Mouse (Mus musculus) limb, embryonic 10.5 days (tissue): ENCODE data around the gene Ndufa4l2. TPM values are rescaled to one million over a fixed set of nuclear protein-coding genes. Genes with fewer than 3 reads are reported as not detected.

Source experiments
- DNase-seq: peaks from one replicate; pipeline ENCODE4 v3.0.0-alpha.2; 2017; ENCODE audit warnings: low spot score
- H3K27ac ChIP-seq: fragments of 300-500 bp; sonication (generic); 2 replicates; pipeline ENCODE4 v1.5.1; 2016; ENCODE audit warnings: mild to moderate bottlenecking
- H3K27me3 ChIP-seq: fragments of 300-500 bp; sonication (generic); 2 replicates; pipeline ENCODE4 v1.6.1; 2016; ENCODE audit warnings: low read depth, mild to moderate bottlenecking; ENCODE audit not compliant: poor library complexity, severe bottlenecking
- H3K36me3 ChIP-seq: fragments of 300-500 bp; sonication (generic); 2 replicates; pipeline ENCODE4 v1.6.1; 2016; ENCODE audit warnings: mild to moderate bottlenecking, moderate library complexity
- H3K4me1 ChIP-seq: fragments of 300-500 bp; sonication (generic); 2 replicates; pipeline ENCODE4 v1.6.1; 2016
- H3K4me3 ChIP-seq: fragments of 300-500 bp; sonication (generic); 2 replicates; pipeline ENCODE4 v1.5.1; 2016; ENCODE audit warnings: mild to moderate bottlenecking, moderate library complexity
- H3K9me3 ChIP-seq: fragments of 300-500 bp; sonication (generic); replicated peaks from 2 replicates; pipeline ENCODE4 v1.6.1; 2016; ENCODE audit warnings: mild to moderate bottlenecking
- WGBS: fragments of 180-500 bp; shearing (Covaris S2); methylation state at CpG from one replicate; pipeline ENCODE4 v1.1.7; 2016; 5-methylcytosine and 5-hydroxymethylcytosine counted together
- polyA plus RNA-seq: library from polyadenylated mRNA; unstranded; fragments of >200 nt; fragmentation: Nextera tagmentation; extraction: Ambion mirVana; gene quantifications from 2 replicates; pipeline ENCODE4 v1.2.1, GENCODE M21; 2016

The Ndufa4l2 gene
- 1.4 and 3.4 TPM in 2 replicates for polyA plus RNA-seq

DNA sequence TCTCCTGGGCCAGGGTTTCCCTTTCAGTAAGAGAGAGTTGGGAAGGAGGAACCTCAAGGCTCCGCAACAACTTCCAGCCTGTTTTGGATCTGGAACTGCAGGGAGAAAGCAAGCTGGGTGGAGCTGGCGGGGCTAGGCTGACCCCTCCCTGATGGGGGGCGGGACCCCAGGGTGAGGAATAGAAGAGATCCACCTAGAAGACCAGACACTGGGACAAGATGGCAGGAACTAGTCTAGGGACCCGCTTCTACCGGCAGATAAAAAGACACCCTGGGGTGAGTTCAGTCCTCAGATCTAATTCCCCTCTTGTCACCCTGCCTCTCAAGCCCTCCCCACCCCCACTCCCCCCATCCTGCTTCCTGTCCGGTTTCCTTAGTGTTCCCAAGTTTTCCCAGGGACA lies at the start of gene Ndufa4l2:
Gene Ndufa4l2 (plus strand): TSS at position 204 of the 400 bp plus-strand sequence.
- WGBS: 9% methylated on average over 6 of the region's 6 CpGs
- Histone ChIP-seq H3K4me3 (peak within 1 kb of the TSS; percentile 57), H3K27me3 (peaks cover 92% of the 10 kb centered on the region), H3K4me1 (peaks cover 91% of the 10 kb centered on the region), H3K9me3 (no peaks in the 10 kb centered on the region), H3K36me3 (peaks cover 30% of the 10 kb centered on the region), H3K27ac (peak within 1 kb of the TSS; percentile 79)
- DNase-seq: no peak

DNA sequence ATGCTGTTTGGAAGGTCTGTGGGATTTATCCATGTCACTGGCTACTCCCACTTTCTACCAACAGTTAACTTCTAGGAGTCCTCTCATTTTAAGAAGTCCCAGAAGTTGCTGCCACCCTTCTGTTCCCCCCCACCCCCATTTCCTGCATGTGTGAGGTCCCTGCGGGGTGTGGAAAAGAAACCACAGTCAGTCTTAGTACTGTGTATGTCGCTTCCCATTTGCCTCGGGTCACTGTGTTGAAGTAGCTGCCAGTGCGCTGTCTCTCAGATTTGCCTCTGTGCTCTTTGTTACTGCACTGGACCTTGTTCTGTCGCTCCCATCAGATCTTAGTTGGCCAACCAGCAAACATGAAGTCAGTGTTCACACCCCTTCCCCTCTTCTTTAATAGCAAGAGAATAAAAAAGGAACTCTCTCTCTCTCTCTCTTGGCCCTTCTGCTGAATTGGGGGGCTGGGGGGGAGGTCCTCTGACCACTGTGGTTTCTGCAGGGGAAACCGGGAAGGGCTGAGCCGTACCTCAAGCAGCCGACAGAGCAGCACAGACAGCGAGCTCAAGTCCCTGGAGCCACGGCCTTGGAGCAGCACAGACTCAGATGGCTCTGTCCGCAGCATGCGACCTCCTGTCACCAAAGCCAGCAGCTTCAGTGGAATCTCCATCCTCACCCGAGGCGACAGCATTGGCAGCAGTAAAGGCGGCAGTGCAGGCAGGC lies 43.3 kb upstream of the Ndufa4l2 start:
- no peak for DNase-seq
- Histone ChIP-seq H3K4me1 (peaks cover 13% of the 10 kb centered on the region), H3K4me3 (no peak overlapping the region), H3K36me3 (peaks cover 70% of the 10 kb centered on the region), H3K27me3 (no peaks in the 10 kb centered on the region), H3K9me3 (no peaks in the 10 kb centered on the region), H3K27ac (no peak overlapping the region; the same call in 1 of the 2 replicates)
- WGBS: 71% methylated on average over 15 of the region's 15 CpGs

- Histone ChIP-seq H3K9me3 (no peaks in the 10 kb centered on the region), H3K4me1 (peaks cover 13% of the 10 kb centered on the region), H3K36me3 (peaks cover 74% of the 10 kb centered on the region), H3K27ac (no peak overlapping the region), H3K4me3 (no peak overlapping the region), H3K27me3 (no peaks in the 10 kb centered on the region)
- DNase-seq: no peak
- 82% methylated on average over 9 of the region's 9 CpGs for WGBS
These were observed 42.0 kb upstream of the Ndufa4l2 start for GRCm38 (mm10) chr10:127472722-127473121.

DNA sequence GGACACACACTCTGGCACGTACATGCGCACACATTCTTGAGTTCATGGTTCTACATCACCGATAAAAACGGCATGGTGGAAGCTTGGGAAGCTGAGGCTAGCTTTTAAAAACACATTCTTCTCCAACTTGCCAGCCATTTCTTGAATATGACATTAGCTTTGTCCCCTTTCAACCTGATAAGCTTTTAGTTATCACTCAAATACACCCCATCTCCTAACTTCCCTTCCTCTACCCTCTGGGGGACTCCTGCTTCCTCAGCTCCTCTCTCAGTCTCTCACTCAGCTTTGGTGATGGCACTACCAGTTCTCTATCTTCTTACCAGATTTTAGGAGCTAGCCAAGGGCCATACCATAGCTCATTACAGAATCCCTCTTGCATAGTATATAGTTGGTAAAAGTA lies 39.6 kb upstream of the Ndufa4l2 start:
- WGBS: 97% methylated on average over 4 of the region's 4 CpGs
- H3K36me3 ChIP-seq: peaks cover 72% of the 10 kb centered on the region

GRCm38 (mm10) chr10:127476541-127476940 lies 38.2 kb upstream of the Ndufa4l2 start:
- no peak for DNase-seq
- Histone ChIP-seq H3K4me1 (peaks cover 4% of the 10 kb centered on the region), H3K27me3 (no peaks in the 10 kb centered on the region), H3K36me3 (peaks cover 79% of the 10 kb centered on the region), H3K27ac (no peak overlapping the region), H3K4me3 (no peak overlapping the region), H3K9me3 (no peaks in the 10 kb centered on the region)
- WGBS: 90% methylated on average over 3 of the region's 3 CpGs

More for the DNA sequence above, 39.6 kb upstream of the Ndufa4l2 start:
- no peak for DNase-seq
- Histone ChIP-seq H3K9me3 (no peaks in the 10 kb centered on the region), H3K27me3 (no peaks in the 10 kb centered on the region), H3K4me3 (no peak overlapping the region), H3K4me1 (peaks cover 13% of the 10 kb centered on the region), H3K27ac (no peak overlapping the region)

DNA sequence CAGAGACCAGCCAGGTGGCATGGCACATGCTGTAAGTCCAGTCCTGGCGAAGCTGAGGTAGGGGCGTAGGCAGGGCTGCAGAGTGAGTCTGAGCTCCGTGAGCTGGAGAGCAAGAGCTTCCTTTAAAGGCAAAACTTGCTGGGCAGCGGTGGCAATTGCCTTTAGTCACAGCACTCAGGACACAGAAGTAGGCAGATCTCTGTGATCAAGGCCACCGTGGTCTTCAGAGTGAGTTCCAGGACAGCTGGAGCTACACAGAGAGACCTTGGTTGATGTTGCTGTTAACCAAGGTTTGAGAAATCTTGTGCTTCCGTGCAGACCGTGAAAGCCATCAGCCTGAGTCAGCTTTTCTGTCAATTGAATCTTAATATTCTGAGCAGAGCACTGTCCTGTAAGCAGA lies 37.5 kb upstream of the Ndufa4l2 start:
- H3K36me3 ChIP-seq: peaks cover 77% of the 10 kb centered on the region
- WGBS: 86% methylated on average over 7 of the region's 7 CpGs
- H3K4me1 ChIP-seq: no peaks in the 10 kb centered on the region
- no peaks in the 10 kb centered on the region for H3K9me3 ChIP-seq
- no peak overlapping the region for H3K4me3 ChIP-seq
- DNase-seq: no peak
- no peaks in the 10 kb centered on the region for H3K27me3 ChIP-seq
- no peak overlapping the region for H3K27ac ChIP-seq

DNA sequence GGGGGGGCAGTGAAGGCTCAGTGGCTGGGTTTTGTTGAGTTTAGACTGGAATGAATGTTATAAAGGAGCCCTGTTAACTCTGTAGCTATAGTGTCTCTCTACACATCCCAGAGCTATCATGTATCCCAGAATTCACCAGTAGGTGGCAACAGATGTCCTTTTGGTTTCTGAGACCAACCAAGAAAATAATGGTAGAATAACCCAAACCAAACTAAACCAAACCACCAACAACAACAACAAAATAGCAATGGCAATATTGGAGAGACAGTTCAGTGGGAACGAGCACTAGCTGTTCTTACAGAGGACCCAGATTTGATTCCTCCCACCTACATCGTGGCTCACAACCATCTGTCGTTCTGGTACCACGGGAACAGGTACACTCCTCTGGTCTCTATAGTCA lies 35.6 kb upstream of the Ndufa4l2 start:
- no peaks in the 10 kb centered on the region for H3K4me1 ChIP-seq
- no peak overlapping the region for H3K27ac ChIP-seq
- no peaks in the 10 kb centered on the region for H3K27me3 ChIP-seq
- no peaks in the 10 kb centered on the region for H3K9me3 ChIP-seq
- H3K36me3 ChIP-seq: peaks cover 75% of the 10 kb centered on the region
- WGBS: 94% methylated on average over 4 of the region's 4 CpGs
- DNase-seq: no peak
- H3K4me3 ChIP-seq: no peak overlapping the region

- H3K27ac ChIP-seq: no peak overlapping the region
- H3K4me1 ChIP-seq: no peaks in the 10 kb centered on the region
- H3K4me3 ChIP-seq: no peak overlapping the region
- 86% methylated on average over 19 of the region's 19 CpGs for WGBS
- no peaks in the 10 kb centered on the region for H3K9me3 ChIP-seq
- H3K27me3 ChIP-seq: no peaks in the 10 kb centered on the region
- H3K36me3 ChIP-seq: peaks cover 77% of the 10 kb centered on the region
- no peak for DNase-seq
These were observed 33.6 kb upstream of the Ndufa4l2 start for GRCm38 (mm10) chr10:127480833-127481813.

- 94% methylated on average over 10 of the region's 10 CpGs for WGBS
- Histone ChIP-seq H3K4me1 (peaks cover 3% of the 10 kb centered on the region), H3K36me3 (peaks cover 79% of the 10 kb centered on the region), H3K4me3 (no peak overlapping the region), H3K27ac (no peak overlapping the region), H3K9me3 (no peaks in the 10 kb centered on the region), H3K27me3 (no peaks in the 10 kb centered on the region; the same call in 1 of the 2 replicates)
- no peak for DNase-seq
These were observed 29.5 kb upstream of the Ndufa4l2 start for GRCm38 (mm10) chr10:127485235-127485634.

- H3K27ac ChIP-seq: no peak overlapping the region
These were observed 25.9 kb upstream of the Ndufa4l2 start for GRCm38 (mm10) chr10:127488856-127489255.

DNA sequence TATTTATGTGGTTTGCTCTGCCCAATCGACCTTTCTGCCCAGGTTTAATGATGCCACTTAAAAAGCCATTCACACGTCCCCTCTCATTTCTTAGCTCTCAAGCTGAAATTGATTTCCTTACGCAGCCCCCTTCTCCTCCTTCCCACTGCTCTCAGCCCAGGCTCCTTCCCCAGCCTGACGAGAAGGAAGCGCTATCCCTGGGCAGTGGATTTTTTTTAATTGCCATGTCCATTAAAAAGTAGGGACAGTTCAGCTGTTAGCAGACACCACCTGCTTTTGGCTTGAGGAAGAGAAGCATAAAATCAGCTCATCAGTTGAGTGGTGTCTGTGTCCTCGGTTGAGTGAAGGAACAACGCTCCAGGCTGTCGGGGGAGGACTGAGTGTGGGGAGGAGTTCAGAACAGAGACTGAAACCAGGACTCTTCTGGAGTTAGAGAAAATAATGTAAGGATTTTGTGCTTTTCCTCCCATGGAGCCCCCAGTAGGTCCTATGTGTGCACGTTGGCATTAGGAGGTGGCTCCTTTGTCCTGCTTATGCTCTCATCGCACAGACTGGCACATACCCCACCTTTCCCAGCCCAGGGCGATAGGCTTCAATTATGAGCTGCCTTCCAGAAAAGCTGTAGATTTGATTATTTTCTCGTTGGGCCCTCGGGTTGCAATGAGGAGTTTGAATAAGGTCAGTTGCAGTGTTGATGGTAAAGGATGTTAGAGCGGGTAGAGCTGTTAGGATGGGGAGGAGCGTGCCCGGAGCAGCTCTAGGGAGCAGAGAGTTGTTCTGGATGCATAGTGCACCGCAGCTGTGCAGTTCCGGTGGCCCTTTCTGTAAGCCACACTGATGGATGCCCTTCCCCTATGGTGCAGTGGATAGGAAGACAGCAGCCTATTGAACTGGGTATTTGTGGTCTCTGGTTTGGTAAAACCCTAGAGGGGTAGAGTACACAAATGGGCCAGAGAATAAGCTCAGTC lies 24.3 kb upstream of the Ndufa4l2 start:
- Histone ChIP-seq H3K9me3 (no peaks in the 10 kb centered on the region), H3K27me3 (peaks cover 4% of the 10 kb centered on the region; the same call in 1 of the 2 replicates), H3K27ac (no peak overlapping the region), H3K4me3 (no peak overlapping the region), H3K4me1 (peaks cover 7% of the 10 kb centered on the region), H3K36me3 (peaks cover 88% of the 10 kb centered on the region)
- no peak for DNase-seq
- WGBS: 77% methylated on average over 18 of the region's 18 CpGs

More at GRCm38 (mm10) chr10:127488856-127489255, 25.9 kb upstream of the Ndufa4l2 start:
- Histone ChIP-seq H3K4me1 (peaks cover 7% of the 10 kb centered on the region), H3K9me3 (no peaks in the 10 kb centered on the region), H3K36me3 (peaks cover 88% of the 10 kb centered on the region), H3K4me3 (no peak overlapping the region), H3K27me3 (peaks cover 4% of the 10 kb centered on the region; the same call in 1 of the 2 replicates)
- DNase-seq: no peak
- 91% methylated on average over 7 of the region's 7 CpGs for WGBS

DNA sequence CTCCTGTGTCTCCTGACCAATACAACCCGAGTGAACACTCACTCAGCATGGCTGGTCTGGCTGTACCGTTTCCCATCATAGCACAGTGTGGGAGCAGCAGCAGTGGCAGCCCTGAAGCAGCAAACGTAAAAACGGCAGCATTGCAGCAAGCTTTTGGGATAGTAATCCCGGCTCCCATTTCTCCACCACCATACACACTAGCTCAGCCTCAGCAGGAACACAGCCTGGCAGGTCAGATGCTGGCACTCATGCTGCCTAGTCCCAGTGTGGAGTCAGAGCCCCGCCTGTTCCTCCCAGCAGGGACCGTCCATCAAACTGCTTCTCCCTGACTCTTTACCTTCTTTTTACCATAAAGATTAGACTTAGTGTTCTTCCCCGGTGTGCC lies 23.6 kb upstream of the Ndufa4l2 start:
- Histone ChIP-seq H3K27ac (no peak overlapping the region), H3K9me3 (no peaks in the 10 kb centered on the region), H3K36me3 (peaks cover 90% of the 10 kb centered on the region), H3K4me3 (no peak overlapping the region), H3K4me1 (peaks cover 7% of the 10 kb centered on the region), H3K27me3 (peaks cover 4% of the 10 kb centered on the region; the same call in 1 of the 2 replicates)
- 89% methylated on average over 8 of the region's 8 CpGs for WGBS
- no peak for DNase-seq
